Mouse (Mus musculus) intestine, postnatal 0 days (tissue): ENCODE measurements around the gene Golga2. TPM values are rescaled to one million over a fixed set of nuclear protein-coding genes. Genes with fewer than 3 reads are reported as not detected.

Experiments used
- ATAC-seq: fragments of 200-750 bp; cut with Nextera tagmentation; 2 replicates; pipeline ENCODE4 v1.8.0; 2017; ENCODE audit warnings: mild to moderate bottlenecking, moderate TSS enrichment, moderate library complexity
- H3K27ac ChIP-seq: fragments of 300-500 bp; sonication (generic); 2 replicates; pipeline ENCODE4 v1.5.1; 2014; ENCODE audit warnings: mild to moderate bottlenecking, low read depth, low read length, moderate library complexity
- H3K27me3 ChIP-seq: fragments of 300-500 bp; sonication (generic); replicated peaks from 2 replicates; pipeline ENCODE4 v1.6.1; 2014; ENCODE audit warnings: low read length, mixed read lengths; ENCODE audit not compliant: control insufficient read depth, insufficient read depth
- H3K36me3 ChIP-seq: fragments of 300-500 bp; sonication (generic); 2 replicates; pipeline ENCODE4 v1.6.1; 2014; ENCODE audit warnings: mild to moderate bottlenecking, moderate library complexity; ENCODE audit not compliant: control insufficient read depth, insufficient read depth
- H3K4me1 ChIP-seq: fragments of 300-500 bp; sonication (generic); replicated peaks from 2 replicates; pipeline ENCODE4 v1.6.1; 2014; ENCODE audit warnings: antibody characterized with exemption, low read length, mixed read lengths; ENCODE audit not compliant: control insufficient read depth, insufficient read depth
- H3K4me2 ChIP-seq: fragments of 300-500 bp; sonication (generic); replicated peaks from 2 replicates; pipeline ENCODE4 v1.6.1; 2014; ENCODE audit warnings: low read depth, mild to moderate bottlenecking, moderate library complexity
- H3K4me3 ChIP-seq: fragments of 300-500 bp; sonication (generic); 2 replicates; pipeline ENCODE4 v1.5.1; 2014; ENCODE audit warnings: low read depth, low read length
- H3K9ac ChIP-seq: fragments of 300-500 bp; sonication (generic); 2 replicates; pipeline ENCODE4 v1.6.1; 2014; ENCODE audit warnings: mild to moderate bottlenecking, low read depth, low read length
- H3K9me3 ChIP-seq: fragments of 300-500 bp; sonication (generic); 2 replicates; pipeline ENCODE4 v1.6.1; 2016; ENCODE audit warnings: mixed run types; ENCODE audit not compliant: control insufficient read depth
- CTCF ChIP-seq: sonication (generic); IDR thresholded peaks from 2 replicates; pipeline ENCODE4 v1.5.1; 2016; ENCODE audit warnings: low read depth, mild to moderate bottlenecking, control low read depth, antibody characterized with exemption, moderate library complexity
- whole genome bisulfite sequencing: fragments of 180-500 bp; shearing (Covaris S2); extraction: QIAGEN DNeasy Blood & Tissue Kit; methylation state at CpG from one replicate; pipeline ENCODE4 v1.1.7; 2014; 5-methylcytosine and 5-hydroxymethylcytosine counted together
- polyA plus RNA-seq: library from polyadenylated mRNA; unstranded; fragments of >200 nt; fragmentation: Nextera tagmentation; extraction: Ambion mirVana; gene quantifications from 2 replicates; pipeline ENCODE4 v1.2.1, GENCODE M21; 2015

Golga2 gene
- polyA plus RNA-seq, 1 experiment from 2014 or later = 15.2 TPM

- peaks cover 49% of the 10 kb centered on the region for H3K36me3 ChIP-seq
- H3K9me3 ChIP-seq = no peaks in the 10 kb centered on the region
- TF ChIP-seq CTCF = no peak
- H3K9ac ChIP-seq = no peak overlapping the region
- no peaks in the 10 kb centered on the region for H3K27me3 ChIP-seq
- H3K4me3 ChIP-seq = no peak overlapping the region
- ATAC-seq = no peak
- H3K4me2 ChIP-seq = no peak overlapping the region
- WGBS = 53% methylated on average over 25 of the region's 26 CpGs
- no peak overlapping the region for H3K27ac ChIP-seq
- H3K4me1 ChIP-seq = no peaks in the 10 kb centered on the region
These were observed 52.9 kb downstream of the Golga2 start for GRCm38 (mm10) chr2:32339912-32340642.

- no peak for ATAC-seq
- Histone ChIP-seq H3K27me3 (no peaks in the 10 kb centered on the region), H3K9me3 (no peaks in the 10 kb centered on the region), H3K4me2 (no peak overlapping the region), H3K27ac (no peak overlapping the region), H3K36me3 (peaks cover 39% of the 10 kb centered on the region), H3K9ac (no peak overlapping the region), H3K4me1 (no peaks in the 10 kb centered on the region), H3K4me3 (no peak overlapping the region)
- WGBS = 88% methylated on average over 13 of the region's 13 CpGs
- TF ChIP-seq CTCF = no peak
These were observed 53.9 kb downstream of the Golga2 start for GRCm38 (mm10) chr2:32340836-32341633.

GRCm38 (mm10) chr2:32341634-32341939 is 54.4 kb downstream of the Golga2 start:
- Histone ChIP-seq H3K27ac (no peak overlapping the region), H3K9me3 (no peaks in the 10 kb centered on the region), H3K4me2 (no peak overlapping the region), H3K4me3 (no peak overlapping the region), H3K36me3 (peaks cover 34% of the 10 kb centered on the region), H3K9ac (no peak overlapping the region), H3K4me1 (no peaks in the 10 kb centered on the region), H3K27me3 (no peaks in the 10 kb centered on the region)
- TF ChIP-seq CTCF = no peak
- WGBS = 89% methylated on average over 4 of the region's 4 CpGs
- ATAC-seq = no peak

- peaks cover 29% of the 10 kb centered on the region for H3K36me3 ChIP-seq
- H3K4me2 ChIP-seq = no peak overlapping the region
- H3K27me3 ChIP-seq = no peaks in the 10 kb centered on the region
- H3K4me3 ChIP-seq = no peak overlapping the region
- no peak for ATAC-seq
- WGBS = 88% methylated on average over 4 of the region's 4 CpGs
- no peak overlapping the region for H3K9ac ChIP-seq
- no peaks in the 10 kb centered on the region for H3K4me1 ChIP-seq
- no peak overlapping the region for H3K27ac ChIP-seq
- H3K9me3 ChIP-seq = no peaks in the 10 kb centered on the region
- TF ChIP-seq CTCF = no peak
These were observed 54.9 kb downstream of the Golga2 start for GRCm38 (mm10) chr2:32342039-32342438.

- 65% methylated on average over 6 of the region's 6 CpGs for WGBS
- no peaks in the 10 kb centered on the region for H3K9me3 ChIP-seq
- H3K4me3 ChIP-seq = no peak overlapping the region
- peaks cover 22% of the 10 kb centered on the region for H3K36me3 ChIP-seq
- no peak overlapping the region for H3K4me2 ChIP-seq
- H3K27me3 ChIP-seq = no peaks in the 10 kb centered on the region
- H3K9ac ChIP-seq = no peak overlapping the region
- no peaks in the 10 kb centered on the region for H3K4me1 ChIP-seq
- no peak overlapping the region for H3K27ac ChIP-seq
- no peak for ATAC-seq
- TF ChIP-seq CTCF = no peak
These were observed 55.6 kb downstream of the Golga2 start for GRCm38 (mm10) chr2:32342539-32343350.

GRCm38 (mm10) chr2:32343351-32343671 is 56.1 kb downstream of the Golga2 start:
- Histone ChIP-seq H3K4me2 (no peak overlapping the region), H3K27ac (no peak overlapping the region)
- no peak for ATAC-seq

More at GRCm38 (mm10) chr2:32343351-32343671, 56.1 kb downstream of the Golga2 start:
- Histone ChIP-seq H3K9ac (no peak overlapping the region), H3K4me1 (no peaks in the 10 kb centered on the region), H3K36me3 (peaks cover 20% of the 10 kb centered on the region), H3K27me3 (no peaks in the 10 kb centered on the region), H3K9me3 (no peaks in the 10 kb centered on the region), H3K4me3 (no peak overlapping the region)
- TF ChIP-seq CTCF = no peak
- WGBS = 92% methylated on average over 2 of the region's 2 CpGs
